Mouse (Mus musculus) spleen, adult 2 months (tissue): ENCODE measurements at regions not wholly inside any gene's neighbourhood (a gene's known extent, or its start where the extent isn't known, plus 50 kb on each side); places are given as distances from the start of the nearest gene placed in this dataset.

Source experiments
- CTCF ChIP-seq: fragments of 200-500 bp; IDR thresholded peaks from 2 replicates; pipeline ENCODE4 v1.5.1; 2011; ENCODE audit warnings: mild to moderate bottlenecking, inconsistent platforms; ENCODE audit not compliant: insufficient read depth, insufficient read length, insufficient replicate concordance; ENCODE audit errors: extremely low read depth
- POLR2A ChIP-seq: fragments of 200-500 bp; IDR thresholded peaks from 2 replicates; pipeline ENCODE4 v1.6.1; 2011; ENCODE audit warnings: low read depth, low read length, inconsistent platforms

DNA sequence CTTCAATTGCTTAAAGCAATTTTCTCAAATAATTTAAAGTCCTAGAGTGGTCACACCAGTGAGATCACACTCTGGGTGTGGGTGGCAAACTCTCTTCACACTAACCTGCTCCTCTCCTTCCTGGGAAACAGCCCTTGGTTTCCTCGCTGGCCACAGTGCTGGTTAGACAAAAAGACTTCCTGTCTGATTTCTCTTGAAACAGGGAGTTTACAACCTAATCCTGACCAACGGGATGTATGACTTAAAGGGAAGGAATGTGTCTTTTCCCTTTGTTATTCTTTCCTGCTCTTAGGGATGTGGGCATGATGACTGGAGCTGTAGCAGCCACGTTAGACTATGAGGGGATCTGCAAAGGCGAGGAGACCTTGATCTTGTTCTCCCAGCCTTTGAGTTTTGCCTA is 51.9 kb upstream of the Msx1 start:
- TF ChIP-seq CTCF = no peak
- TF ChIP-seq POLR2A = no peak
